Mouse (Mus musculus) ovary, postnatal 36 days (tissue): ENCODE results near the gene Ifnl2.
"Not testable (repeated sequence)": the region's sequence is repeated elsewhere in the genome, so short reads cannot be mapped to it uniquely, and the experiment has no call there.

Experiments used
- DNase-seq: peaks from one replicate; pipeline ENCODE4 v3.0.0; 2022; ENCODE audit warnings: low spot score, mixed read lengths

The Ifnl2 gene

GRCm38 (mm10) chr7:28510405-28510974 is at the start of gene Ifnl2:
Ifnl2 (minus strand) TSS chr7:28510455.
- DNase-seq: not testable (repeated sequence)

- peak; percentile 57 for DNase-seq
These were observed 48.2 kb upstream of the Ifnl2 start for GRCm38 (mm10) chr7:28558486-28558885.

- DNase-seq: no peak
These were observed 47.5 kb upstream of the Ifnl2 start for GRCm38 (mm10) chr7:28557708-28558107.

- DNase-seq: no peak
These were observed 46.8 kb upstream of the Ifnl2 start for GRCm38 (mm10) chr7:28557069-28557468.

GRCm38 (mm10) chr7:28555939-28556535 is 45.8 kb upstream of the Ifnl2 start:
- no peak for DNase-seq

GRCm38 (mm10) chr7:28553076-28553475 is 42.8 kb upstream of the Ifnl2 start:
- no peak for DNase-seq

- DNase-seq: no peak
These were observed 37.4 kb upstream of the Ifnl2 start for GRCm38 (mm10) chr7:28547628-28548027.

- no peak for DNase-seq
These were observed 36.9 kb upstream of the Ifnl2 start, which contains the start of gene Nccrp1 for GRCm38 (mm10) chr7:28547154-28547553. Nccrp1 (minus strand) TSS chr7:28547254.

GRCm38 (mm10) chr7:28546649-28547048 is 36.4 kb upstream of the Ifnl2 start:
- no peak for DNase-seq

- DNase-seq: no peak
These were observed 35.6 kb upstream of the Ifnl2 start for GRCm38 (mm10) chr7:28545891-28546210.

GRCm38 (mm10) chr7:28545048-28545890 is 35.0 kb upstream of the Ifnl2 start:
- DNase-seq: no peak

- no peak for DNase-seq
These were observed 33.9 kb upstream of the Ifnl2 start for GRCm38 (mm10) chr7:28544051-28544601.

- no peak for DNase-seq
These were observed 30.3 kb upstream of the Ifnl2 start, which contains the start of gene Sycn for GRCm38 (mm10) chr7:28540526-28540925. Sycn (plus strand) TSS chr7:28540885.

- DNase-seq: not testable (repeated sequence)
These were observed 28.6 kb upstream of the Ifnl2 start for GRCm38 (mm10) chr7:28538886-28539285.

GRCm38 (mm10) chr7:28532005-28532404 is 21.8 kb upstream of the Ifnl2 start:
- DNase-seq: no peak

GRCm38 (mm10) chr7:28527922-28528719 is 17.9 kb upstream of the Ifnl2 start:
- peak; percentile 79 for DNase-seq

- not testable (repeated sequence) for DNase-seq
These were observed 12.3 kb upstream of the Ifnl2 start, which contains the start of gene Ifnl3 for GRCm38 (mm10) chr7:28522536-28522935. Ifnl3 (plus strand) TSS chr7:28522836.

GRCm38 (mm10) chr7:28511441-28511840 is 1.2 kb upstream of the Ifnl2 start:
- no peak for DNase-seq

GRCm38 (mm10) chr7:28509121-28509520 is 1.1 kb downstream of the Ifnl2 start:
- not testable (repeated sequence) for DNase-seq

- DNase-seq: peak; percentile 29
These were observed 4.7 kb downstream of the Ifnl2 start for GRCm38 (mm10) chr7:28505585-28505984.

GRCm38 (mm10) chr7:28495426-28495825 is 14.8 kb downstream of the Ifnl2 start:
- no peak for DNase-seq

GRCm38 (mm10) chr7:28492310-28492709 is 17.9 kb downstream of the Ifnl2 start:
- DNase-seq: no peak
